Mouse (Mus musculus) ES-Bruce4 (cell line): Measurements from ENCODE around the gene Cyb561d1.

Source experiments
- CTCF ChIP-seq: IDR thresholded peaks from one replicate; pipeline ENCODE4 v1.8.1; 2011; ENCODE audit warnings: low read depth, low read length
- EP300 ChIP-seq: IDR thresholded peaks from 2 replicates; pipeline ENCODE4 v1.6.1; 2011; ENCODE audit warnings: low read depth, low read length; ENCODE audit not compliant: insufficient read depth
- POLR2A ChIP-seq: IDR thresholded peaks from one replicate; pipeline ENCODE4 v1.8.1; 2011; ENCODE audit warnings: low read length; ENCODE audit not compliant: insufficient read depth

DNA sequence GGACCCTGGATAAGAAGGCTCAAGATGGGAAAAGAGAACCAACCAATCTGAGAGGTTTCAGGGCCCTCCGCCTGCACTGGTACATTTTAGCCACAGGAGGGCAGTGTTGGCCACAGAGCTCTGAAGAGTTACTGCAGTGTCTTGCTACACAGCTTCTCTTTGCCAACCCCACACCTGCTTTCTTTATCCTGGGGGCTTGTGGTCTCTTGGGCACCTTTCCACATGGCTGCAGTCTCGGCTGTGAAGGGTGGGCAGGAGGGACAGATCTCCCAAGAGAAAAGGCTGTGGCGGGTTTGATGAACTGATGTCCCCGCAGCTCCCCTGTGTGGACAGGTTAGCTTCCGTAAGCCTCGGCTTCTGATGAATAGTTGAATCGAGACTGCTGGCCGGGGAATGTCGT, 36.2 kb downstream of the Cyb561d1 start:
- TF ChIP-seq CTCF (peak; percentile 96), POLR2A (no peak), EP300 (no peak)
